Comparison of ENCODE assay signal across 23 mouse cellular contexts in the genomic region with DNA sequence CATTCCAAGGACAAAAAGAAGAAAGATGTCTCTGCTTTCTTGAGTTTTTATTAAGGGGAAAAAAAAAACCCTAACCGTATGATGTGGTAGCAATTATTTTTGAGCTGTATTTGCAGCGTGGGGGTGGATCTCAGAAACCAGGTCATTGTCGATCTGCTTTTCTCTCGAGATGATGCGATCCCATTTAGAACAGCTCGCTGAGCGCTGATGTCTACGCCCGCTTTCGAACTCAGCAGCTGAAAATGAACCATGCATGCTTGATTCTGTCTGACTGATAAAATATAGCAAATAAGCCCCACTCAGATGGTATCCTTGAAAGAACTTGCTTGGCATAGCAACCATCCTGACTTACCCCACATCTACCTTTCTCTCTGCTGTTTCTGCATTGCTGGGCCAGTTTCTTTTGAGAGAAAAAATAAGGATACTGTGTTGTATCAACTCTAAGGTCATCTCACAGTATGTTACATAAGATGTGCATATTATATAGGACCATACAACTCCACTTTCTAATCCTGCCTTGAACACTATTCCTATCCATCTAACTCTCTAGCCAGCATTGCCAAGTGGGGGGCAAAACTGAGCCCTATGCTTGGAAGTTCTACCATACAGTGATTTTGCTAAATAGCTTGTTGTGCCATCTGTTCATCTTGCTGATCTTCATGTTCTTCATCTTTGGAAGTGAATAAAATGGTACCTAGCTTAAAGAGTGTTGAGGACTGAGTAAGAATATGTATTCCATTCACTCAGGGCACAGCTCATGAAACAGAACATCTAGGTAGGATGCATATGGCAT.
A peak's percentile ranks its signal among the peaks of the same experiment; 100 is the strongest.
DNase-seq lines count a peak whose midpoint lies in the region; TF ChIP-seq lines count a peak whose summit lies in the region.
"Had no signal": no experiment of that assay in that cellular context is flagged by ENCODE, and none has a peak within 500 bp of the region (broad histone marks: within the 10 kb centered on the region; RNA-seq: fewer than 3 reads in every experiment).

No protein-coding gene starts in this region.

- no peaks in the 10 kb centered on the region for H3K36me3 ChIP-seq in thymus, adult 2 months (ENCODE audit: control insufficient read depth, insufficient read depth, low read length)
- H3K36me3 ChIP-seq: embryonic facial prominence, embryonic 15.5 days; forebrain, embryonic 15.5 days; heart, embryonic 15.5 days; hindbrain, embryonic 13.5 days; limb, embryonic 15.5 days; lung, embryonic 15.5 days; neural tube, embryonic 13.5 days had no signal

- TF ChIP-seq CTCF in thymus, adult 2 months (IDR thresholded peaks at IDR 0.05; ENCODE audit: borderline replicate concordance, control insufficient read depth, extremely low read depth, insufficient read depth, low read length, poor library complexity): no peak

- TF ChIP-seq POLR2A in thymus, adult 2 months (IDR thresholded peaks at IDR 0.05; ENCODE audit: control insufficient read depth, extremely low read depth, insufficient read depth, low read length, poor library complexity): no peak

- H3K27ac ChIP-seq in thymus, adult 2 months (ENCODE audit: control insufficient read depth, insufficient read depth, low read length): no peak overlapping the region
- H3K27ac ChIP-seq: embryonic facial prominence, embryonic 15.5 days; forebrain, embryonic 15.5 days; heart, embryonic 15.5 days; hindbrain, embryonic 13.5 days; limb, embryonic 15.5 days; liver, embryonic 14.5 days; lung, embryonic 15.5 days; macrophage; neural tube, embryonic 13.5 days; stomach, postnatal 0 days had no signal

- no peak overlapping the region for H3K4me3 ChIP-seq in thymus, adult 2 months (ENCODE audit: control insufficient read depth, insufficient read depth, low read length)
- H3K4me3 ChIP-seq: embryonic facial prominence, embryonic 15.5 days; forebrain, embryonic 15.5 days; heart, embryonic 15.5 days; hindbrain, embryonic 13.5 days; limb, embryonic 15.5 days; lung, embryonic 15.5 days; myocyte; neural tube, embryonic 13.5 days had no signal

- DNase-seq in layer of hippocampus, adult 11-12 months (ENCODE audit: low spot score): peak; percentile 36
- no peak for DNase-seq in layer of hippocampus, postnatal 36 days
- peak; percentile 86 for DNase-seq in brain, adult 2 months (ENCODE audit: low read depth, low spot score)
- DNase-seq in frontal cortex, postnatal 14 days (ENCODE audit: low spot score in 2 of 2): peak; percentile 34 to 49
- DNase-seq in retina, embryonic 14.5 days (ENCODE audit: low spot score): peak; percentile 13
- DNase-seq in kidney, adult 8-10 months: no peak
- no peak for DNase-seq in thymus, adult 2 months
- no peak for DNase-seq in lung, adult 18-20 months
- DNase-seq: gastrocnemius, postnatal 36 days; heart, postnatal 36 days; kidney, adult 18-20 months; kidney, postnatal 10 days had no signal

- no peaks in the 10 kb centered on the region for H3K4me1 ChIP-seq in thymus, adult 2 months (replicated peaks; ENCODE audit: control insufficient read depth, insufficient read depth, low read length)
- H3K4me1 ChIP-seq: embryonic facial prominence, embryonic 15.5 days; forebrain, embryonic 15.5 days; heart, embryonic 15.5 days; hindbrain, embryonic 13.5 days; limb, embryonic 15.5 days; lung, embryonic 15.5 days; neural tube, embryonic 13.5 days had no signal

- WGBS in thymus, adult 2 months: 92% methylated on average over 10 of the region's 10 CpGs

- H3K27me3 ChIP-seq in thymus, adult 2 months (ENCODE audit: control insufficient read depth, insufficient read depth, low read length): no peaks in the 10 kb centered on the region
- H3K27me3 ChIP-seq: embryonic facial prominence, embryonic 15.5 days; forebrain, embryonic 15.5 days; heart, embryonic 15.5 days; hindbrain, embryonic 13.5 days; limb, embryonic 15.5 days; lung, embryonic 15.5 days; neural tube, embryonic 13.5 days had no signal

Comparison
In these comparisons a context has a peak if more than half of its experiments do, and no peak if none do; other contexts are left out.
1. DNase-seq: peak in layer of hippocampus, adult 11-12 months (single experiment), brain, adult 2 months (single experiment), frontal cortex, postnatal 14 days (2 of 2) and retina, embryonic 14.5 days (single experiment); none in layer of hippocampus, postnatal 36 days (0 of 2), kidney, adult 8-10 months (0 of 2), thymus, adult 2 months (single experiment) and lung, adult 18-20 months (0 of 2).